Mouse (Mus musculus) forebrain, embryonic 15.5 days (tissue): ENCODE measurements at regions not wholly inside any gene's neighbourhood (a gene's known extent, or its start where the extent isn't known, plus 50 kb on each side); places are given as distances from the start of the nearest gene placed in this dataset.

Source experiments
- ATAC-seq: fragments of 200-750 bp; cut with Nextera tagmentation; replicated peaks from 2 replicates; pipeline ENCODE4 v1.8.0; 2017; ENCODE audit warnings: mild to moderate bottlenecking, moderate TSS enrichment, moderate library complexity
- H3K27ac ChIP-seq: fragments of 300-500 bp; sonication (generic); replicated peaks from 2 replicates; pipeline ENCODE4 v1.5.1; 2015; ENCODE audit warnings: mild to moderate bottlenecking, inconsistent platforms
- H3K27me3 ChIP-seq: fragments of 300-500 bp; sonication (generic); 2 replicates; pipeline ENCODE4 v1.6.1; 2015; ENCODE audit warnings: inconsistent platforms
- H3K36me3 ChIP-seq: fragments of 300-500 bp; sonication (generic); 2 replicates; pipeline ENCODE4 v1.6.1; 2015; ENCODE audit warnings: mild to moderate bottlenecking, inconsistent platforms
- H3K4me1 ChIP-seq: fragments of 300-500 bp; sonication (generic); 2 replicates; pipeline ENCODE4 v1.6.1; 2015; ENCODE audit warnings: inconsistent platforms
- H3K4me2 ChIP-seq: fragments of 300-500 bp; sonication (generic); replicated peaks from 2 replicates; pipeline ENCODE4 v1.6.1; 2015; ENCODE audit warnings: mild to moderate bottlenecking, inconsistent platforms
- H3K4me3 ChIP-seq: fragments of 300-500 bp; sonication (generic); 2 replicates; pipeline ENCODE4 v1.5.1; 2015; ENCODE audit warnings: mild to moderate bottlenecking, inconsistent platforms
- H3K9ac ChIP-seq: fragments of 300-500 bp; sonication (generic); replicated peaks from 2 replicates; pipeline ENCODE4 v1.6.1; 2015; ENCODE audit warnings: mild to moderate bottlenecking, inconsistent platforms
- H3K9me3 ChIP-seq: fragments of 300-500 bp; sonication (generic); 2 replicates; pipeline ENCODE4 v1.6.1; 2016; ENCODE audit warnings: inconsistent platforms
- WGBS: fragments of 180-500 bp; shearing (Covaris S2); methylation state at CpG from one replicate; pipeline ENCODE4 v1.1.7; 2015; ENCODE audit warnings: mixed read lengths; 5-methylcytosine and 5-hydroxymethylcytosine counted together

GRCm38 (mm10) chr12:7382455-7382854 lies 595.0 kb upstream of the Apob start:
- H3K9ac ChIP-seq, result no peak overlapping the region
- no peak overlapping the region for H3K4me3 ChIP-seq
- 88% methylated on average over 1 of the region's 1 CpGs for WGBS
- ATAC-seq, result no peak
- H3K36me3 ChIP-seq, result no peaks in the 10 kb centered on the region
- H3K27ac ChIP-seq, result no peak overlapping the region
- no peaks in the 10 kb centered on the region for H3K4me1 ChIP-seq
- no peak overlapping the region for H3K4me2 ChIP-seq
- no peaks in the 10 kb centered on the region for H3K9me3 ChIP-seq
- no peaks in the 10 kb centered on the region for H3K27me3 ChIP-seq

DNA sequence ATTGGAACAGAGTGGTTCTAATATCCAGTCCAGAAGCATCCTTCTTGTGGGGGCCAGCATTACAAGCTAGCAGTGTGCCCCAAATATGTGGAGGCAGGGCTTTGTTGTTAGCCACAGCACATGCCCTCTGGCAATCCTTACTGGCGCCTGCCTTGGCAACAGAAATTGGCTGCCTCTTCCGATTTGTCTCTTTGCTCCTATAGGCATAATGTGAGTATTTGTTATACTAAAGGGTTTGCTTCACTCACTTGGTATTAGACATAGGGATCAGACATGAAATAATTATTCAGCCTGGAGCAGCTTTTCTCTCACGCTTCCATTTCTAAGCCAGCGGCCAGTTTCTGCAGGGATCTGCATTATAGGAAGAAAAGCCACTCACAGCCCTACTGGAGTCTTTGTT lies 573.6 kb upstream of the Apob start:
- Histone ChIP-seq H3K4me1 (0 out of 2 replicates have a peak, but pooled peaks cover 6% of the 10 kb centered on the region), H3K4me3 (no peak overlapping the region), H3K9ac (no peak overlapping the region), H3K27me3 (no peaks in the 10 kb centered on the region), H3K9me3 (no peaks in the 10 kb centered on the region), H3K36me3 (no peaks in the 10 kb centered on the region), H3K4me2 (no peak overlapping the region), H3K27ac (peak overlapping the region; percentile 18; the same call in 1 of the 2 replicates)
- peak; percentile 91 for ATAC-seq
- WGBS, result 27% methylated on average over 4 of the region's 4 CpGs

DNA sequence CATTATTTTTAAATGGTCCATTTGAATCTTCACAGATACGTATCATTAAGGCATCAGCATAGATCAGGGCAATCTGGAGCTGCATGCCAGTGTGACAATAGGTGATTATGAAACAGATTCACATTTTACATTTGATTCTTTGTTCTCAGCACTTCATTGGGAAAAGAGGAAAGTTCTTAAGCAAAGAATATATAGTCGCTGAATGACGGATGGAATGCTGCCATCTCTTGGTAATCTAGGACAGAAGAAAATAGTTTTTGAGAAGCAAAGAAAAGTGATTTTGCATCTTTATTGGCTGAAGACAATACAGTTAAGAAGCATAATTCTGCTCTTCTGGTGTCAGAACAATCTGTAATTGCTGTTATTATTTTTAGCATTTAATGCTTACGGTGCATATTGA lies 565.6 kb upstream of the Apob start:
- Histone ChIP-seq H3K36me3 (no peaks in the 10 kb centered on the region), H3K27me3 (no peaks in the 10 kb centered on the region), H3K27ac (no peak overlapping the region), H3K4me1 (no peaks in the 10 kb centered on the region), H3K4me3 (no peak overlapping the region), H3K4me2 (no peak overlapping the region), H3K9ac (no peak overlapping the region), H3K9me3 (no peaks in the 10 kb centered on the region)
- 79% methylated on average over 4 of the region's 4 CpGs for WGBS
- no peak for ATAC-seq

DNA sequence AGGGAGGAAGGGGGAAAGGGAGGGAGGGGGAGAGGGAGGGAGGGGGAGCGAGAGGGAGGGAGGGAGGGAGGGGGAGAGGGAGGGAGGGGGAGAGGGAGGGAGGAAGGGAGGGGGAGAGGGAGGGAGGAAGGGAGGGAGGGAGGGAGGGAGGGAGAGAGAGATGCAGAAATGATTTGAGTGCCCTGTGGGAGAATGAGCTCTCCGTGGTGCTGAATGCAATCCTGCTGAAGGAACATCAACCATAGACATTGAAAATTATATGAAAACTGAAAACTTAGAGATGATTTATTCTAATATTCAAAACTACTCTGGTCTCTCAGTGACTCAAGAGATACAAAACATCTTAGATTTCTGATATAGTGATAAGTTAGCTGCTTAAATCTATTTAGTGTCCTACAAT lies 557.2 kb upstream of the Apob start:
- Histone ChIP-seq H3K4me2 (no peak overlapping the region), H3K27ac (no peak overlapping the region), H3K9ac (no peak overlapping the region), H3K36me3 (no peaks in the 10 kb centered on the region), H3K27me3 (no peaks in the 10 kb centered on the region), H3K4me3 (no peak overlapping the region), H3K9me3 (no peaks in the 10 kb centered on the region), H3K4me1 (no peaks in the 10 kb centered on the region)
- 13% methylated on average over 1 of the region's 2 CpGs for WGBS
- ATAC-seq, result no peak

DNA sequence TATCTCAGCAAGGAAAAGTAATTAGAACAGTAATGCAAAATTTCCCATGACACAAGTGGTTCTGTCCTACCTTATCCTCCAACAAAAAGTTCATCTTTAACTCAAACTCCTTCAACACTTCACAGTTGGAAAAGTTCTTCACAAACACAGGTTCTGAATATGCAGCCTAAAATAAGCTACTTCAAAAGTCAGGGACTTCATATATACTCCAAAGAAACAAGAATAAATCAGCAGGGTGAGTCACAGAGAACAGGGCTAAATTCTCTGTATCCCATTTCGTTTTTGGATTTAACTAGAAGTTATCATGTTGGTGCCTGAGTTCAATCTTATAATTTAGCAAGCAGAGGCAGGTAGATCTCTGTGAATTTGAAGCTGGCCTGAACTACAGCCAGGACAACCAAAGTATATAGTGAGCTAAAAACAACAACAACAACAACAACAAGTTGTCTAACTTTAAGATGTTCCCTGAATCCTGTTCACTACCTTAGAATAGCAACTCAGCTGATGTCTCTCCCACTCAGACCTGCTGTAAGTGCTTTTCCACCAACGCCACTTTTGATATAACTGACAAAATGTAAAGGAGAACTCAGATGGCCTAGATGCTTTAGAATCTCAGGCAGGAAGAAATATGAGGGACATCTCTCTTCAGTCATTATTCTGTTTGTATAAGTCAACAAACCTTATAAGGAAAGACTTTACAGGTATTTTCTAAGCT lies 555.5 kb upstream of the Apob start:
- 58% methylated on average over 2 of the region's 2 CpGs for WGBS
- Histone ChIP-seq H3K4me1 (no peaks in the 10 kb centered on the region), H3K9ac (no peak overlapping the region)

DNA sequence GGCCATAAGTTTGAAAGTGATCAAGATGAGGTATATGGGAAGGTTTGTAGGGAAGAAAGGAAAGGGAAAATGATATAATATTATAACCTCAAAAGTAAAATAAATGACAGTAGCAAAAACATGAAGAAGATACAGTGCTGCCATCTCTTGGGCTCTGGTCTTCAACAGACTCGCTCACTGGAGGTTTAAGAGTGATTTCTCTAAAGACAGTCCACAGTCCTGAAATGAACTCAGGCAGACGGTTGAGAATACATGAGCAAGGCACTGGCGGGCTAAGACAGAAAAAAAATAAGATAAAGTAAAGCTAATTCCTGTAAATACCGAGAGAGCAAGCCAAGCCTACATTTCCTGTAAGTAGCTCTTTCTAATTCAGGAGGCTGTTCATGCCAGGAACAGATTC lies 546.5 kb upstream of the Apob start:
- Histone ChIP-seq H3K36me3 (no peaks in the 10 kb centered on the region), H3K27ac (no peak overlapping the region), H3K27me3 (no peaks in the 10 kb centered on the region), H3K4me1 (no peaks in the 10 kb centered on the region), H3K4me3 (no peak overlapping the region), H3K9ac (no peak overlapping the region), H3K9me3 (no peaks in the 10 kb centered on the region), H3K4me2 (no peak overlapping the region)
- no peak for ATAC-seq
- WGBS, result 73% methylated on average over 4 of the region's 4 CpGs

More for the DNA sequence above, 555.5 kb upstream of the Apob start:
- no peaks in the 10 kb centered on the region for H3K27me3 ChIP-seq
- H3K27ac ChIP-seq, result no peak overlapping the region
- H3K4me3 ChIP-seq, result no peak overlapping the region
- no peak overlapping the region for H3K4me2 ChIP-seq
- no peaks in the 10 kb centered on the region for H3K36me3 ChIP-seq
- no peaks in the 10 kb centered on the region for H3K9me3 ChIP-seq
- ATAC-seq, result no peak

DNA sequence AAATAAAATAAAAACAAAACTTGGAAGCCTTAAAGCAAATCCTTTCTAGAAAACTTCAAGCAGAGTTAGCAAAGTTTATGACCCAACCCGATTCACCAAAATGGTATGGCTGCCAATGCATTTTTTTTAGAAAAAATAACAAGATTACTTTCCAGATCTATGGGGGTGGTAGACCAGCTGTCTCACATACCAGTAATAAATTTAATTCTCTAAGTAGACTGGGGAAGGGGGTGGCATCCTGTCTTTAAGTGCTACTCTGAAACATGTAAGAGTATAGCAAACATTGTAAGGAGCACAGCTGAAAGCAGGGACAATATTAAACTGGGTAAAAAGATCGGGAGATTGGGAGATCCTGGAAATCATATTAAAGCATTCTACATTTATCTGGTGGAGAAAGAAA lies 532.2 kb upstream of the Apob start:
- no peaks in the 10 kb centered on the region for H3K9me3 ChIP-seq

DNA sequence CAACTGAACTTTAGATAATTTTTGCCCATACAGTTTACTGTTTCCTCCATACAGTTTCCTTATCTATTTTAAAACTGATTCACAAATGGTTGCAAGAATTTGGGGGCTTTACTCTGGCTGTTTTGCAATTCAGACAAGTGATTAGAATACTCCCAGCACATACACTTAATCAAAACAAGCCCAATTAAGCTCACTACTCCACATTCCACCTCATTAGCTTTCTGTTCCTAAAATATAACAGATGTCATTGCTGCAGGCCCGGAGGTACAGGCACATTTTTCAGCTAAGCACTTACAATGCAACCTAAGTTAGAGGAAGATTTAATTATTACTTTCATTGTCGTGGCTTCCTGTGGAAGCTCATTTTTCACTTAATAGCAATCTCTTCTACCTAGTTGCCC lies 526.9 kb upstream of the Apob start:
- Histone ChIP-seq H3K4me1 (peaks cover 9% of the 10 kb centered on the region; the same call in 1 of the 2 replicates), H3K27ac (peak overlapping the region; percentile 43; the same call in 1 of the 2 replicates), H3K9ac (no peak overlapping the region), H3K27me3 (no peaks in the 10 kb centered on the region), H3K4me2 (no peak overlapping the region), H3K36me3 (no peaks in the 10 kb centered on the region), H3K9me3 (no peaks in the 10 kb centered on the region), H3K4me3 (no peak overlapping the region)
- ATAC-seq, result peak; percentile 83
- 8% methylated on average over 2 of the region's 2 CpGs for WGBS

More for the DNA sequence above, 532.2 kb upstream of the Apob start:
- Histone ChIP-seq H3K27me3 (no peaks in the 10 kb centered on the region), H3K9ac (no peak overlapping the region), H3K4me2 (no peak overlapping the region), H3K4me1 (peaks cover 3% of the 10 kb centered on the region; the same call in 1 of the 2 replicates), H3K27ac (no peak overlapping the region), H3K4me3 (no peak overlapping the region), H3K36me3 (no peaks in the 10 kb centered on the region)
- ATAC-seq, result no peak
- 91% methylated on average over 2 of the region's 2 CpGs for WGBS

DNA sequence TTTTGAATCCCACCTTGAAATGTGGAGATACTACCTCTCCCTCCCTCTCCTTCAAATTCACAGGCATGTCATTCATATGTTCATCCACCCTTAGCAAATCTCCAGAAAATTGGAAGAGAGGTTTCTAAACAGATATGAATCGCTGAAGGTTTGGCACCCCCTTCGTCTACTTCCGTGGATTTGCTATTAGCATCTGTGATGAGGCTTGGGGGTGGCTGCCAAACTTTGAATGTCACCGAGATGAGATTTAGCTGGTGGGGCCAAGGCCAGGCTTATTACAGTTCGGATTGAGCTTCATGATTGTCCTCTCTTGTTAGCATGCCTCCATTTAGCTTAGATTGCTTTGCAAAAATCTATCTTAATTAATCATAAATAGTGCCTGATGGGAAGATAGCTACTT lies 520.4 kb upstream of the Apob start:
- no peaks in the 10 kb centered on the region for H3K36me3 ChIP-seq
- H3K9me3 ChIP-seq, result no peaks in the 10 kb centered on the region
- no peak overlapping the region for H3K4me2 ChIP-seq
- no peak overlapping the region for H3K9ac ChIP-seq
- H3K27me3 ChIP-seq, result no peaks in the 10 kb centered on the region
- peaks cover 11% of the 10 kb centered on the region; the same call in 1 of the 2 replicates for H3K4me1 ChIP-seq
- H3K4me3 ChIP-seq, result no peak overlapping the region
- 36% methylated on average over 5 of the region's 5 CpGs for WGBS
- H3K27ac ChIP-seq, result no peak overlapping the region
- no peak for ATAC-seq

GRCm38 (mm10) chr12:7457544-7457943 lies 519.9 kb upstream of the Apob start:
- Histone ChIP-seq H3K9ac (no peak overlapping the region), H3K27me3 (no peaks in the 10 kb centered on the region), H3K4me1 (peaks cover 11% of the 10 kb centered on the region; the same call in 1 of the 2 replicates), H3K27ac (no peak overlapping the region), H3K4me2 (no peak overlapping the region), H3K36me3 (no peaks in the 10 kb centered on the region), H3K4me3 (no peak overlapping the region), H3K9me3 (no peaks in the 10 kb centered on the region)
- WGBS, result 19% methylated on average over 4 of the region's 4 CpGs
- no peak for ATAC-seq

DNA sequence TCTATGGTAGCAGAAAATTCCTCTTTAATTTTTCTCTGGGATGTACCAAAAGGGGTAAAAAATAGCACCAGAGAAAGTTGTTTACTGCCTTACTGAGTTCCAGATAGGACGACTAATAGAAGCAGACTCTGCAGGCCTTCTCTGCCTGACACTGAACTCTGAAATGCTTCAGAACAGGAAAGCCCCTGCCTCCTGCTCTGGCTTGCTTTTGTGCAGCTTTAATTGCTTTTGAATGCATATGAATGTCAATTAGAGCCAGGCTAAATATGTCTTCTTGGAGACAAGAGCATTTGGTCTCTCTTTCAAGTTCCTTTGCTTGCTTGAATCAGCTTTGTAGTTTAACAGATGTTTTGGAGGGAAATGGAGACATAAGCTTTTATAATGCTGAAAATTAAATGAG lies 512.5 kb upstream of the Apob start:
- Histone ChIP-seq H3K27ac (peak overlapping the region; percentile 14), H3K9me3 (no peaks in the 10 kb centered on the region), H3K36me3 (no peaks in the 10 kb centered on the region), H3K27me3 (no peaks in the 10 kb centered on the region), H3K9ac (no peak overlapping the region), H3K4me3 (no peak overlapping the region), H3K4me1 (peaks cover 7% of the 10 kb centered on the region), H3K4me2 (no peak overlapping the region)
- no peak for ATAC-seq
- WGBS, result 0% methylated on average over 1 of the region's 1 CpGs

DNA sequence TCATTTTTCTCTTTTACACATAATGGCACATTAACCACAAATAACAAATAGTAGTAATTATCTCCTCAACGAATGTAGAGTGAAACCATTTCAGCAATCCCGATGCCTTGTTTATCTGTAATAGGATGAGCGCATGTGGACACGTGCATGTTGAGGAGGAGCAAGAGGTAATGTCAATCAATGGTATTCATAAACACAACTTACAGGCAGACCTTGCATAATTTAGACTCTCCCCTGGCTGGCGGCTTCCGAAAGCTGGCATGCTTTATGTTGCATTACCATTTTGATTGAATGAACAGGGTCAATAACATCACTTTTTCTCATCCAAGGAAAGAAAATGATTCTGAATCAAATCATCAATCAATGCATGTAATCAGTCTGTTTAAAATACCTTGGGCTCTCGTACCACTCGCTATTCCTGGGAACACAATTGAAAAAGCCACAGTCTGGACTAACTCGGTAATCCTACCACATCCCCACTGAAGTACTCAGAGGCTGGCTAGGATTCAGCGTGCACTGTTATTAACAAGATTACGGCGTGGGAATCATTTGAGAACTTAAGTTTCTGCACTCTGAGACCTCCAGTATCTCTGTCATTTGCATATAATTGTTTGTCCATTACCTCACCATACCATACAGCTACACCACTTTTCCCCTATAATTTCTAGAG lies 464.7 kb upstream of the Apob start:
- H3K4me3 ChIP-seq, result no peak overlapping the region
- H3K4me2 ChIP-seq, result no peak overlapping the region
- H3K9ac ChIP-seq, result no peak overlapping the region
- H3K4me1 ChIP-seq, result peaks cover 10% of the 10 kb centered on the region; the same call in 1 of the 2 replicates
- no peaks in the 10 kb centered on the region for H3K36me3 ChIP-seq
- H3K9me3 ChIP-seq, result no peaks in the 10 kb centered on the region
- 61% methylated on average over 12 of the region's 12 CpGs for WGBS
- ATAC-seq, result peak; percentile 53
- peak overlapping the region; percentile 10; the same call in 1 of the 2 replicates for H3K27ac ChIP-seq
- H3K27me3 ChIP-seq, result no peaks in the 10 kb centered on the region
